Mouse (Mus musculus) midbrain, embryonic 10.5 days (tissue): ENCODE data around the gene Hadha. TPM values are rescaled to one million over a fixed set of nuclear protein-coding genes. Genes with fewer than 3 reads are reported as not detected.

Experiments used
- DNase-seq: peaks from one replicate; pipeline ENCODE4 v3.0.0-alpha.2; 2017; ENCODE audit warnings: low spot score
- H3K27ac ChIP-seq: fragments of 300-500 bp; sonication (generic); replicated peaks from 2 replicates; pipeline ENCODE4 v1.5.1; 2016; ENCODE audit warnings: mild to moderate bottlenecking
- H3K27me3 ChIP-seq: fragments of 300-500 bp; sonication (generic); 2 replicates; pipeline ENCODE4 v1.6.1; 2016; ENCODE audit warnings: low read depth, mild to moderate bottlenecking; ENCODE audit not compliant: poor library complexity, severe bottlenecking
- H3K36me3 ChIP-seq: fragments of 300-500 bp; sonication (generic); 2 replicates; pipeline ENCODE4 v1.6.1; 2016; ENCODE audit warnings: mild to moderate bottlenecking, moderate library complexity
- H3K4me1 ChIP-seq: fragments of 300-500 bp; sonication (generic); 2 replicates; pipeline ENCODE4 v1.6.1; 2016
- H3K4me3 ChIP-seq: fragments of 300-500 bp; sonication (generic); 2 replicates; pipeline ENCODE4 v1.5.1; 2016; ENCODE audit warnings: mild to moderate bottlenecking, moderate library complexity
- H3K9me3 ChIP-seq: fragments of 300-500 bp; sonication (generic); replicated peaks from 2 replicates; pipeline ENCODE4 v1.6.1; 2016; ENCODE audit warnings: mild to moderate bottlenecking
- WGBS: fragments of 180-500 bp; shearing (Covaris S2); methylation state at CpG from one replicate; pipeline ENCODE4 v1.1.7; 2016; 5-methylcytosine and 5-hydroxymethylcytosine counted together
- polyA plus RNA-seq: library from polyadenylated mRNA; unstranded; fragments of >200 nt; fragmentation: Nextera tagmentation; extraction: Ambion mirVana; gene quantifications from 2 replicates; pipeline ENCODE4 v1.2.1, GENCODE M21; 2016

Gene Hadha
- 101 and 115 TPM in 2 replicates for polyA plus RNA-seq

GRCm38 (mm10) chr5:30154474-30155394, at the start of gene Hadha, which contains the start of gene Hadhb:
Gene Hadha (minus strand): TSS chr5:30155162.
Gene Hadhb (plus strand): TSS chr5:30155248.
- Histone ChIP-seq H3K9me3 (no peaks in the 10 kb centered on the region), H3K4me3 (peak within 1 kb of the TSS; percentile 81), H3K4me1 (peaks cover 20% of the 10 kb centered on the region), H3K27me3 (no peaks in the 10 kb centered on the region), H3K27ac (peak within 1 kb of the TSS; percentile 99), H3K36me3 (no peaks in the 10 kb centered on the region)
- peak; percentile 91 for DNase-seq
- under 1% methylated on average over 53 of the region's 53 CpGs for WGBS

- H3K27me3 ChIP-seq: no peaks in the 10 kb centered on the region
- 50% methylated on average over 1 of the region's 1 CpGs for WGBS
- H3K9me3 ChIP-seq: no peaks in the 10 kb centered on the region
- H3K36me3 ChIP-seq: no peaks in the 10 kb centered on the region
- no peak overlapping the region for H3K27ac ChIP-seq
- H3K4me3 ChIP-seq: no peak overlapping the region
- no peak for DNase-seq
- H3K4me1 ChIP-seq: no peaks in the 10 kb centered on the region
These were observed 49.5 kb upstream of the Hadha start for GRCm38 (mm10) chr5:30204441-30204840.

- H3K27ac ChIP-seq: no peak overlapping the region
- no peak for DNase-seq
- no peaks in the 10 kb centered on the region for H3K4me1 ChIP-seq
- no peaks in the 10 kb centered on the region for H3K36me3 ChIP-seq
- 82% methylated on average over 10 of the region's 10 CpGs for WGBS
- H3K27me3 ChIP-seq: no peaks in the 10 kb centered on the region
- H3K4me3 ChIP-seq: no peak overlapping the region
- no peaks in the 10 kb centered on the region for H3K9me3 ChIP-seq
These were observed 48.4 kb upstream of the Hadha start for GRCm38 (mm10) chr5:30203216-30203885.

GRCm38 (mm10) chr5:30202221-30202620, 47.3 kb upstream of the Hadha start:
- no peaks in the 10 kb centered on the region for H3K9me3 ChIP-seq
- WGBS: 88% methylated on average over 7 of the region's 7 CpGs
- DNase-seq: no peak
- H3K27me3 ChIP-seq: no peaks in the 10 kb centered on the region
- H3K4me1 ChIP-seq: no peaks in the 10 kb centered on the region
- no peak overlapping the region for H3K4me3 ChIP-seq
- no peaks in the 10 kb centered on the region for H3K36me3 ChIP-seq
- H3K27ac ChIP-seq: no peak overlapping the region

GRCm38 (mm10) chr5:30201521-30201920, 46.6 kb upstream of the Hadha start:
- H3K27me3 ChIP-seq: no peaks in the 10 kb centered on the region
- no peaks in the 10 kb centered on the region for H3K4me1 ChIP-seq
- no peak overlapping the region for H3K27ac ChIP-seq
- WGBS: 64% methylated on average over 5 of the region's 5 CpGs
- H3K9me3 ChIP-seq: no peaks in the 10 kb centered on the region
- H3K36me3 ChIP-seq: no peaks in the 10 kb centered on the region
- no peak for DNase-seq
- H3K4me3 ChIP-seq: no peak overlapping the region

GRCm38 (mm10) chr5:30198257-30198656, 43.3 kb upstream of the Hadha start:
- Histone ChIP-seq H3K4me3 (no peak overlapping the region), H3K27ac (no peak overlapping the region), H3K9me3 (no peaks in the 10 kb centered on the region), H3K27me3 (no peaks in the 10 kb centered on the region), H3K36me3 (no peaks in the 10 kb centered on the region), H3K4me1 (no peaks in the 10 kb centered on the region)
- no peak for DNase-seq
- WGBS: 79% methylated on average over 7 of the region's 7 CpGs

GRCm38 (mm10) chr5:30195340-30195739, 40.4 kb upstream of the Hadha start:
- H3K27me3 ChIP-seq: no peaks in the 10 kb centered on the region
- WGBS: 89% methylated on average over 5 of the region's 5 CpGs
- H3K4me1 ChIP-seq: no peaks in the 10 kb centered on the region

GRCm38 (mm10) chr5:30192452-30192851, 37.5 kb upstream of the Hadha start:
- Histone ChIP-seq H3K9me3 (no peaks in the 10 kb centered on the region), H3K4me3 (no peak overlapping the region), H3K27me3 (no peaks in the 10 kb centered on the region), H3K4me1 (no peaks in the 10 kb centered on the region), H3K27ac (no peak overlapping the region), H3K36me3 (peaks cover 16% of the 10 kb centered on the region)
- DNase-seq: no peak
- WGBS: 85% methylated on average over 1 of the region's 1 CpGs

More at GRCm38 (mm10) chr5:30195340-30195739, 40.4 kb upstream of the Hadha start:
- Histone ChIP-seq H3K27ac (no peak overlapping the region), H3K4me3 (no peak overlapping the region), H3K36me3 (no peaks in the 10 kb centered on the region), H3K9me3 (no peaks in the 10 kb centered on the region)
- DNase-seq: no peak

- H3K4me1 ChIP-seq: no peaks in the 10 kb centered on the region
- no peak for DNase-seq
- peaks cover 44% of the 10 kb centered on the region for H3K36me3 ChIP-seq
- whole genome bisulfite sequencing: 94% methylated on average over 12 of the region's 12 CpGs
- no peaks in the 10 kb centered on the region for H3K9me3 ChIP-seq
- no peaks in the 10 kb centered on the region for H3K27me3 ChIP-seq
- no peak overlapping the region for H3K27ac ChIP-seq
- H3K4me3 ChIP-seq: no peak overlapping the region
These were observed 32.9 kb upstream of the Hadha start for GRCm38 (mm10) chr5:30187687-30188485.

- DNase-seq: no peak
- Histone ChIP-seq H3K9me3 (no peaks in the 10 kb centered on the region), H3K27me3 (no peaks in the 10 kb centered on the region), H3K4me1 (peaks cover 14% of the 10 kb centered on the region), H3K36me3 (peaks cover 87% of the 10 kb centered on the region), H3K27ac (no peak overlapping the region), H3K4me3 (no peak overlapping the region)
- WGBS: 74% methylated on average over 4 of the region's 4 CpGs
These were observed 20.8 kb upstream of the Hadha start for GRCm38 (mm10) chr5:30175811-30176210.

- DNase-seq: no peak
- 47% methylated on average over 20 of the region's 20 CpGs for WGBS
These were observed 18.1 kb upstream of the Hadha start for GRCm38 (mm10) chr5:30172931-30173692.

GRCm38 (mm10) chr5:30172115-30172514, 17.2 kb upstream of the Hadha start:
- Histone ChIP-seq H3K9me3 (no peaks in the 10 kb centered on the region), H3K27me3 (no peaks in the 10 kb centered on the region), H3K4me1 (peaks cover 14% of the 10 kb centered on the region), H3K36me3 (peaks cover 81% of the 10 kb centered on the region), H3K4me3 (no peak overlapping the region), H3K27ac (no peak overlapping the region)
- peak; percentile 23 for DNase-seq

More at GRCm38 (mm10) chr5:30172931-30173692, 18.1 kb upstream of the Hadha start:
- Histone ChIP-seq H3K36me3 (peaks cover 86% of the 10 kb centered on the region), H3K9me3 (no peaks in the 10 kb centered on the region), H3K27me3 (no peaks in the 10 kb centered on the region), H3K4me1 (peaks cover 14% of the 10 kb centered on the region), H3K27ac (no peak overlapping the region), H3K4me3 (no peak overlapping the region)
